Mouse (Mus musculus) layer of hippocampus, adult 2 months (tissue): ENCODE measurements around the gene Musk. TPM values are rescaled to one million over a fixed set of nuclear protein-coding genes. Genes with fewer than 3 reads are reported as not detected.

ENCODE experiments used
- DNase-seq, 2 experiments: peaks; one replicate each; pipeline ENCODE4 v3.0.0; 2022; ENCODE audit warnings: low spot score in 2 of 2
- H3K27ac ChIP-seq: fragments of 200-600 bp; 2 replicates; pipeline ENCODE4 v1.8.1; 2022
- H3K4me3 ChIP-seq: fragments of 200-600 bp; 2 replicates; pipeline ENCODE4 v1.8.1; 2022; ENCODE audit warnings: mild to moderate bottlenecking
- CTCF ChIP-seq: fragments of 200-600 bp; conservative IDR thresholded peaks from 2 replicates; pipeline ENCODE4 v1.8.1; 2022; ENCODE audit warnings: antibody characterized with exemption, mild to moderate bottlenecking, moderate library complexity
- total RNA-seq, 2 experiments: library from RNA; stranded (reverse); gene quantifications; 2 replicates each; pipeline ENCODE4 v1.2.3; 2021

Musk gene
- total RNA-seq, 2 experiments from 2014 or later, result 1.4 to 1.5 TPM

DNA sequence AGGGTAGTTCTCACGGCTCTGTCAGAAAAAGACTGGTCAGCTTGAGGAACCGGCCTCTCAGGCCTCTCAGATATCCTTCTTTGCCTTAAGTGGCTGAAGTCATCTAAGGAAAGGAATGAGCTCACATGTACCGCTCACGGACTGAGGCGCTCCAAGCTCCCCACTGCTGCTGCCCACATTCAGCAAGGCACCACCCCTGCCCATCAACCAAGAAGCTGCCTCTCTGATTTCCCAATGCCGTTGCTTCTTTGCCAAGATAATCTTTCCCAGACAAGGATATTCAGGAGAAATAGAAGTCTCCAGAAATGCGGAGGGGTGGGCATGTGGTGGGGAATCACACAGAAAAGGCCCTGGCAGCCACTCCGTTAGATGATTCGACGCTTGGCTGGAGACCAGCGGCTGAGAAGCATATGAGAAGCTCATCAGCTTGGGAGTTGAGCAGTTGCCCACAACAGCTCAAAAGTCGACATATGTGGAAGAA, 115.1 kb downstream of the Musk start:
- DNase-seq, result peak; percentile 60 to 85
- TF ChIP-seq CTCF, result no peak
- H3K4me3 ChIP-seq, result no peak overlapping the region
- H3K27ac ChIP-seq, result no peak overlapping the region

DNA sequence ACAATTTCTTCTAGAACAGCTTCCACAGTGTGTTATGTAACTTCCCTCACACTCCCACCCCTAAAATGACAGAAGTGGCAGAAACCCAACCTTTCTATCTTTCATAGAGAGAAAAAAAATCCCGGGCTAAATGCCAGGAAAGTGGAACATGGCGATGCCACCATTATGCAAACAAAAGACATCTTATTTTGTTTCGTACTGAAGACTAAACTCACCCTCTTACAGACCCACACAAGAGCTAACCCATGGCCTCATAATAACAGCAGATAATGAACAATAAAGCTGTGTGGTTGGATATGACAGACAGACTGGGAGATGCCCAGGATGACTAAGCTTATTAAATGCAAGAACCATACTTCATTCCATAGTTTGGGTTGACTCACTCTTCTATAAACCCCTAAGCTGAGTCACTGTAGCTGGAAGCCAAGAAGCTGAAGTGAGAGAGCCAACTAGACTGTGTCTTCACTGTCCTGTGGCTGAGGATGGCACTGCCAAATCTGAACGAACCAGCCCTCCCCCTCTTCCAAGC, 116.3 kb downstream of the Musk start:
- H3K4me3 ChIP-seq, result no peak overlapping the region
- DNase-seq, result peak; percentile 37 to 57
- no peak for TF ChIP-seq CTCF
- H3K27ac ChIP-seq, result peak overlapping the region; percentile 84

DNA sequence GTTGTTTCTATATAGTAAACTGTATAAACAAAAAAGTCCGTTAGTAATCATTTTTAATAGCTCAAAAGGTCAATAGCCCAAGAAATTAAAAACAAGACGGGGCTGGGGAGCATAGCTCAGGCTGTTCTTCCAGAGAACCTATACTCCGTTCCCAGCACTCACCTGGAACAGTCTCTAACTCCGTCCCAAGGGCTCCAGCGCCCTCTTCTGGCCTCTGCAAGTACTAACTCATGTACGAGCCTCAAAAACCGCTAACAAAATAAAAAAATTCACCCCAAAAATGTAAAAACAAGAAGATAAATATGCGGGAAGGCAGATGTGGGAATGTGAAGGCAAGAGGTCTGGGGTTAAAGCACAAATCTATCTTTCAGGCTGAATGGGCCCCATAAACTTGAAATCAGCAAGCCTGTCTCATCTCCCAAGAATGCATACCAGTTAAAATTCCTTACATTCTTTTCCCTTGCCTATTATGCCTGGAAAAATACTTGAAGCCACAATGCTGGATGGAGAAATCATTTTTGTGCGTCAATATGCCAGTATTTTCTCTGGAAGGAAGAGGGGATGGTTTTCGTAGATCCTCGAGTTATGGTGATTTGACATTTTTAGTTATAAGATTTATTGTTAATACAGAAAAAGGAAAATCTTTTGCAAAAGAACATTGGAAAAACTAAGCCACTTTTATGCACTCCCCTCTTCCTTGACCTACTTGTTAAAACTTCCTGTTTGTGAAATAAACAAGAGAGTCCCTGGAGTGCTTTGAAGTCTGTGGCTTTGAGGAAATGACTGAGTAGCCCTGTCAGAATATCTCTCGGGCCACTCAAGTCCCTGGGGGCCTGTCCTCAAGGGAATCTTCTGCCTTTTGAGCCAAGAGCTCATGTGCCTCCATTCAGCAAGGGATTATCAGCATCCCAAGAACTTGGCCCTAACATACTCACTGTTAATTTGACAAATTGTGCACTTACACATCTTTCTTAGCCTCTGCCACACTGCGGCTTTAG, 127.7 kb downstream of the Musk start:
- no peak for DNase-seq
- Histone ChIP-seq H3K27ac (no peak overlapping the region), H3K4me3 (no peak overlapping the region)
- peak; percentile 46 for TF ChIP-seq CTCF

DNA sequence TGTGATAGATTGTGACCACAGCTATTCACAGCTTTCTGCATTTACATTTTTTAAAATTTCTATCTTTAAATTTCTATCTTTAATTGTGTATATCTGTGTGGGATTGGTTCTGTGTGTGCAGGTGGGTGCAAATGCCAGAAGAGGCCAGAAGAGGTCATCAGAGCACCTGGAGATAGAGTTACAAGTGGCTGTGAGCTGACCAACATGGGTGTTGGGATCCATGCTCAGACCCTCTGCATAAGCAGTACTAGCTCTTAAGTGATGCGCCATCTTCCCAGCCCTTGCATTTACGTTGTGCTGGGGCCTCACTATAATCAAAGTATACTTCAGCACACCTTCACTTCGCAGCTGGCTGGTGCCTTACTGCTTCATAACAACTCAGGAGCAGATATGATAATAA, 129.8 kb downstream of the Musk start:
- Histone ChIP-seq H3K27ac (no peak overlapping the region), H3K4me3 (no peak overlapping the region)
- TF ChIP-seq CTCF, result peak; percentile 29
- DNase-seq, result no peak

DNA sequence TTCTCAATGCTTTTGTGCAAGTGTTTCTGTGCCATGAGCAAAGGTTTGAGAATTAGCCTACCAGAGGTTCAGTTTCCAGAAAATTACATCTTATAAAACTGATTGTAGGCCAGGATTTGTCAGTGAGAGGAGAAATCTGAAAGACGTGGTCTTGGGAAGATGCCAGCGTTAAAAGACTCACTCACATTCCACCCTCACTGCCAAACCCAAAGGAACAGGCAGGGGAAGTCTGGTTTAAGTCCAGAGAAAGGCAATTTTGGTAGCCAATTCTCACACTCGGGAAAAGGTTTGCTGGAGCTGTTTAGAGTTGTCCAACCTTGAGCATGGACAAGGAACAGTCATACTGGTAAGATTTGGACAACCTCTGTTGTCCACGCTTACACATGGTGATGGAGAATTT, 131.6 kb downstream of the Musk start:
- H3K4me3 ChIP-seq, result no peak overlapping the region
- no peak for DNase-seq
- no peak for TF ChIP-seq CTCF
- no peak overlapping the region for H3K27ac ChIP-seq

DNA sequence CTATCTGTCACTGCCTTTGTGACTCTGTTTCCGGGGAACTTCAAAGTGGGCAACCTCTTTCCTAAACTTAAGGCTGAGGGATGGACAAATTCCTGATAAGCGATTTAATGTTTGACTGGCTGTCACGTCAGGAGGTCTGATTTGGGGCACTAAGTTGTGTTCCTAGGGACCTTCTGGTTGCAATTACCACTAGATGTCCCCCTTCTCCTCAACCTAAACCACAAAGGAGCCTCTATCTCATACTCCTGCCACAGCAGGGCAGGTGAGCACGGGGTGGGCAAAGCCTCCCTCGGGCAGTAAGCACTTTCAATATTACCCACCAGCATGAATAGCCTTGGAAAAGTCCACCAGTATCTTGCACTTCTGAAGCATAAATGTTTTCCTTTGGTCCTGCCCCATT, 133.5 kb downstream of the Musk start:
- peak; percentile 75 for TF ChIP-seq CTCF
- peak in 1 of 2 experiments; percentile 21 for DNase-seq
- Histone ChIP-seq H3K4me3 (no peak overlapping the region), H3K27ac (no peak overlapping the region)

DNA sequence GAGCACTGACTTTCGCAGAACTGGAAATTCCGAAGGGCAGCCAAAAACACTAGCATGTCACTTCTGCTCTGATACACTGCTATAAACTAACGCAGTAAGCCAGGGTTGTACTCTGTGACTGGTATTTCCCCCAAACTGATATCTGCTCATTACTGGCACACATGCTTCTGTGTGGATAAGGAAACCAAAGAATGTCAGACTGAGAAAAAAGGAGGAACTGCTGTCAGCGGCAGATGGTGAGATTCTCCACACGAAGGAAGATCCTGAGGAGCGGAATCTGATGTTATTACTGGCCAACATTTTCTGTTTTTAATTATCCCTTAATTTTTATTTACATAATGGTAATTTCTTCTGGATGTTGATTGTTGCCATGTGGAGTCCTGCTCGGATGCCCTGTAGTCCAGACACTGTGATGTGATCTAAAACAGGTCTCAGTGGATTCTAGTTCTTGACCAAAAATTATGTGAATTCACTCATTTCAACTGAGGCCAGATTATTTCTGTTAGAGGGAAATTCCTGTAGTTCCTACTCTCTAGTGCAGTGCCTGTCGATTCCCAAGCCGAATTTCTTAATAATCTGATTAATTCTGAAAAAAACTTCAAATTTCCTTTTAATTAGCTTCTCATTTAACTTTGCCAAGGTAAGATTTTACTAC, 137.6 kb downstream of the Musk start:
- no peak for DNase-seq
- H3K27ac ChIP-seq, result no peak overlapping the region; the same call in 1 of the 2 replicates
- no peak for TF ChIP-seq CTCF
- no peak overlapping the region for H3K4me3 ChIP-seq

Other genes with a start within 250 kb of the Musk start
- under 1 TPM; 0.64 to 0.72 TPM for gene Svep1, start 79.1 kb upstream of the Musk start, total RNA-seq